Mouse (Mus musculus) kidney, embryonic 14.5 days (tissue): ENCODE data around the gene Spata5. TPM values are rescaled to one million over a fixed set of nuclear protein-coding genes. Genes with fewer than 3 reads are reported as not detected.

Experiments used
- ATAC-seq: fragments of 200-750 bp; cut with Nextera tagmentation; 2 replicates; pipeline ENCODE4 v1.8.0; 2017; ENCODE audit warnings: moderate number of reproducible peaks, mild to moderate bottlenecking, moderate TSS enrichment, moderate library complexity; ENCODE audit not compliant: low FRiP score, low TSS enrichment
- H3K27ac ChIP-seq: fragments of 300-500 bp; sonication (generic); 2 replicates; pipeline ENCODE4 v1.5.1; 2014; ENCODE audit warnings: low read depth, mild to moderate bottlenecking, low read length, moderate library complexity, mixed read lengths
- H3K27me3 ChIP-seq: fragments of 300-500 bp; sonication (generic); 2 replicates; pipeline ENCODE4 v1.6.1; 2014; ENCODE audit warnings: mild to moderate bottlenecking, low read length; ENCODE audit not compliant: control insufficient read depth, insufficient read depth
- H3K36me3 ChIP-seq: fragments of 300-500 bp; sonication (generic); 2 replicates; pipeline ENCODE4 v1.6.1; 2014; ENCODE audit warnings: low read length, mixed read lengths; ENCODE audit not compliant: control insufficient read depth, insufficient read depth
- H3K4me1 ChIP-seq: fragments of 300-500 bp; sonication (generic); 2 replicates; pipeline ENCODE4 v1.6.1; 2014; ENCODE audit warnings: low read length, mixed read lengths; ENCODE audit not compliant: control insufficient read depth, insufficient read depth
- H3K4me2 ChIP-seq: fragments of 300-500 bp; sonication (generic); replicated peaks from 2 replicates; pipeline ENCODE4 v1.6.1; 2014; ENCODE audit warnings: low read depth, mild to moderate bottlenecking, low read length
- H3K4me3 ChIP-seq: fragments of 300-500 bp; sonication (generic); 2 replicates; pipeline ENCODE4 v1.5.1; 2014; ENCODE audit warnings: mild to moderate bottlenecking, low read length
- H3K9ac ChIP-seq: fragments of 300-500 bp; sonication (generic); 2 replicates; pipeline ENCODE4 v1.6.1; 2014; ENCODE audit warnings: low read depth, mild to moderate bottlenecking, low read length, moderate library complexity
- H3K9me3 ChIP-seq: fragments of 300-500 bp; sonication (generic); 2 replicates; pipeline ENCODE4 v1.6.1; 2016; ENCODE audit warnings: low read length; ENCODE audit not compliant: control insufficient read depth
- WGBS: fragments of 180-500 bp; shearing (Covaris S2); extraction: QIAGEN DNeasy Blood & Tissue Kit; methylation state at CpG from one replicate; pipeline ENCODE4 v1.1.7; 2014; 5-methylcytosine and 5-hydroxymethylcytosine counted together
- polyA plus RNA-seq: library from polyadenylated mRNA; unstranded; fragments of >200 nt; fragmentation: Nextera tagmentation; extraction: Ambion mirVana; gene quantifications from 2 replicates; pipeline ENCODE4 v1.2.1, GENCODE M21; 2014

The Spata5 gene
- polyA plus RNA-seq, 1 experiment from 2014 or later: 45.3 TPM

GRCm38 (mm10) chr3:37414413-37414960 lies 5.2 kb upstream of the Spata5 start:
- no peaks in the 10 kb centered on the region for H3K27me3 ChIP-seq
- no peak overlapping the region for H3K4me2 ChIP-seq
- no peak overlapping the region for H3K4me3 ChIP-seq
- WGBS: 57% methylated on average over 14 of the region's 14 CpGs
- ATAC-seq: no peak
- H3K9me3 ChIP-seq: no peaks in the 10 kb centered on the region
- no peak overlapping the region for H3K9ac ChIP-seq
- no peak overlapping the region for H3K27ac ChIP-seq
- H3K36me3 ChIP-seq: no peaks in the 10 kb centered on the region
- H3K4me1 ChIP-seq: no peaks in the 10 kb centered on the region

DNA sequence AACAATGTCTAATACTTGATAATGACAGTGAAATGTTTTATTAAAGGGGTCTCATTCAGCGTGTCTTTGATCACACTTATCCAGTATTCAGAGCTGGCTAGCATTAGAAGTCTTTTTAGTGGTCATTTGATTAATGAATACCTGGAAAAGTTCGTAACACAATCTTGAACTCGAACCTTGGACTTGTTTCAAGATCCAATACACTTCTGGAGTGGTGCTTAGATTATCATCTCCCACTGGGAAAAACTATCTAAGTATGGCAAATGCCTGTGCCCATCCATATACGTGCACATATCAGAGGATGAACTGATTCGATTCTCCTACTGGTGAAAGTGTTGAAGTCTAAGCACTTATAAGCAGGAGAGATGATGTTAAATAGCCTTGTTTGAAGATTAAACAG lies 1.4 kb upstream of the Spata5 start:
- no peak for ATAC-seq
- WGBS: 82% methylated on average over 5 of the region's 5 CpGs
- Histone ChIP-seq H3K4me3 (peak overlapping the region; percentile 76), H3K9ac (peak overlapping the region; percentile 72; the same call in 1 of the 2 replicates), H3K4me1 (peaks cover 5% of the 10 kb centered on the region), H3K27me3 (no peaks in the 10 kb centered on the region), H3K27ac (peak overlapping the region; percentile 87; the same call in 1 of the 2 replicates), H3K36me3 (no peaks in the 10 kb centered on the region), H3K4me2 (peak overlapping the region; percentile 76), H3K9me3 (no peaks in the 10 kb centered on the region)

DNA sequence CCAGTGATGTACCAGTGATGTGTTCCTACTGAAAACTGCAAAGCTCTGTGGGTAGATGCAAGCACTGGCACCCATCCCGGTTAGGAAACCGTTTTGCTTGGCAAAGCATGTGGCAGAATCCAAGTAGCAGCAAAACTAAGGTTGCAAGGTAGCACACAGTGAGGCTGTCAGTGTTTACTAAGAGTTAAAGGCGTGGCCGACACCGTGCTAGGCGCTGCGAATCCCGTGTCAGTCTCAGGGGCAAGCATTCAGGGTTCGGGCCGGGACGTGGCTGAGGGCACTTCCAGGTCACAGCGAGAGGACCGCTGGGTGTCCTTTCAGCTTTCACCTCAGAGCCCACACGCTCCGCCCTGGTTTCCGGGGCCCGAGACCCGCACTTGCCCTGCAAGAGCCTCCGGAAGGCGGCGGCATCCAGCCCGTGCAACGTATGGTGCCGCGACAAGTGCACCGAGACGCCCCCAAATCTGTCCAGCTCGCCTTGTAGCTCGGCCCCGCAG lies 687 bp upstream of the Spata5 start:
- peak overlapping the region; percentile 72 for H3K9ac ChIP-seq
- peak overlapping the region; percentile 87 for H3K27ac ChIP-seq
- WGBS: 0% methylated on average over 30 of the region's 30 CpGs
- H3K9me3 ChIP-seq: no peaks in the 10 kb centered on the region
- peak overlapping the region; percentile 76 for H3K4me3 ChIP-seq
- H3K4me2 ChIP-seq: peak overlapping the region; percentile 76
- H3K4me1 ChIP-seq: peaks cover 5% of the 10 kb centered on the region
- ATAC-seq: peak; percentile 38; the same call in 1 of the 2 replicates
- H3K27me3 ChIP-seq: no peaks in the 10 kb centered on the region
- H3K36me3 ChIP-seq: no peaks in the 10 kb centered on the region

DNA sequence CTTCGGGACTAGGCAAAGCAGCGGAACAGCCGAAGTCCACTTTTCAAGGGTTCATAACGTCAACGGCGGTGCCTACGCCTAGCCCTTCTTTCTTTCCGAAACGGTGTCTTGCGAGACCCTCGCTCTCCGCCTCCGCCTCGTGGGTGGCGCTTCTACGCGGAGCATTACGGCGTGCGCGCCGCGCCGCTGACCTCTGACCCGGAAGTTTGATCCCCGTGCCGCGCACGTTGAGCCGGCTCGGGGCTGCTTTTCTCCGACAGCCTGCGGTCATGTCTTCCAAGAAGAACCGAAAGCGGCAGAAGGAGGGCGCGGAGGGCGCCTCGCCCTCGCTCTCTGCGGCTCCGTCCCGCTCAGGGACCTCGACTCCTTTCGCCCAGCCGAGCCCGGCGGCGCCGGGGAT lies 376 bp downstream of the Spata5 start, which contains the start of gene Nudt6:
Gene Nudt6, minus strand, starts transcription at position 140 of the 400 bp plus-strand sequence.
- Histone ChIP-seq H3K9ac (peak within 1 kb of the TSS; percentile 86), H3K36me3 (peaks cover 5% of the 10 kb centered on the region; the same call in 1 of the 2 replicates), H3K27ac (peak within 1 kb of the TSS; percentile 93), H3K27me3 (no peaks in the 10 kb centered on the region), H3K4me1 (peaks cover 5% of the 10 kb centered on the region), H3K4me3 (peak within 1 kb of the TSS; percentile 95), H3K4me2 (peak within 1 kb of the TSS; percentile 91), H3K9me3 (no peaks in the 10 kb centered on the region)
- WGBS: under 1% methylated on average over 50 of the region's 50 CpGs
- ATAC-seq: peak; percentile 80

DNA sequence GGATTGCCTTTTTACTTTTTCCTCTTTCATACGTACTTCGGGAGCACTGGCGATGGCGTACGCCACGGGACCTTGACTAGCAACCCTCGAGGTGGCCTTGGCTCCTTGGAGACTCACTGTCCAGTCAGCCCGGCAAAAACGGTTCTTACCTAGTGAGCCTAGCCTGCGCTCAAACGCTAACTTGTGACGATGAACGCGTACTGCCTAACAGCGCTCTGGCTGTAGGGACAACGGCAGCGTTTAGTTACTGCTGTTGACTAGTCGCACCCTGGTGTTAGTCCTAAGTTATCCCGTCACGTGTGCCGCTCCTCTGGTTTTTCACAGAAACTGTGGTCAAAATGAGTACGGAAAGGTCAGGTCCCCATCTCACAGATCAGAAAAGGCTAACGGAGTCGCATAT lies 945 bp downstream of the Spata5 start:
- Histone ChIP-seq H3K36me3 (peaks cover 9% of the 10 kb centered on the region; the same call in 1 of the 2 replicates), H3K4me3 (peak overlapping the region; percentile 95), H3K4me2 (peak overlapping the region; percentile 91), H3K27me3 (no peaks in the 10 kb centered on the region), H3K9me3 (no peaks in the 10 kb centered on the region), H3K4me1 (peaks cover 5% of the 10 kb centered on the region), H3K9ac (peak overlapping the region; percentile 86), H3K27ac (peak overlapping the region; percentile 93)
- 0 out of 2 replicates have a peak, but pooled peaks have one; percentile 1 for ATAC-seq
- under 1% methylated on average over 24 of the region's 24 CpGs for WGBS

GRCm38 (mm10) chr3:37421179-37421578 lies 1.5 kb downstream of the Spata5 start:
- peak overlapping the region; percentile 95 for H3K4me3 ChIP-seq
- H3K4me1 ChIP-seq: peaks cover 5% of the 10 kb centered on the region
- ATAC-seq: no peak
- peaks cover 13% of the 10 kb centered on the region for H3K36me3 ChIP-seq
- H3K9me3 ChIP-seq: no peaks in the 10 kb centered on the region
- H3K27ac ChIP-seq: no peak overlapping the region
- H3K27me3 ChIP-seq: no peaks in the 10 kb centered on the region
- peak overlapping the region; percentile 86 for H3K9ac ChIP-seq
- 13% methylated on average over 3 of the region's 3 CpGs for WGBS
- peak overlapping the region; percentile 91 for H3K4me2 ChIP-seq

GRCm38 (mm10) chr3:37426069-37426468 lies 6.4 kb downstream of the Spata5 start:
- H3K4me2 ChIP-seq: no peak overlapping the region
- no peaks in the 10 kb centered on the region for H3K27me3 ChIP-seq
- no peak overlapping the region for H3K27ac ChIP-seq
- H3K9me3 ChIP-seq: no peaks in the 10 kb centered on the region
- H3K4me1 ChIP-seq: peaks cover 4% of the 10 kb centered on the region
- 92% methylated on average over 3 of the region's 3 CpGs for WGBS
- H3K36me3 ChIP-seq: peaks cover 28% of the 10 kb centered on the region
- H3K9ac ChIP-seq: no peak overlapping the region
- no peak for ATAC-seq
- H3K4me3 ChIP-seq: no peak overlapping the region

DNA sequence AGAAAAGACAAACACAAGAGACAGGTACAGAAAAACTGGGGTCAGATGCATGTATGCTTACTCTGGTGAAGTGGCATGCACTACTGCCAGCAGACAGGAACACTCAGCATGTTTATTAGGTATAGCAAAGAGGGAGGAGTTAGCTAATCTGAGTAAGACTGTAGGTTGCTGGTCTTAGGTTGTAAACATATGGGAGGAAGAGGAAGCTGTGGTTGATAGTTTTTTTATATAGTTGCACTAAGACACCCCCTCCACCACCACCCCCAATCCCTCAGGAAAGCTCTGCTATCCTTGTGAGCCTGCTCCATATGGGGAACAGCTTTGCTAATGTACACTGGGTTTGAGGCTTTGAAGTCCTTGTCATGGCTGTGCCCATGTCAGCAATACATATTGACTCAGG lies 10.7 kb downstream of the Spata5 start:
- Histone ChIP-seq H3K4me2 (no peak overlapping the region), H3K4me3 (no peak overlapping the region), H3K9ac (no peak overlapping the region), H3K4me1 (no peaks in the 10 kb centered on the region), H3K27ac (no peak overlapping the region), H3K36me3 (peaks cover 42% of the 10 kb centered on the region), H3K27me3 (no peaks in the 10 kb centered on the region), H3K9me3 (no peaks in the 10 kb centered on the region)
- no peak for ATAC-seq

DNA sequence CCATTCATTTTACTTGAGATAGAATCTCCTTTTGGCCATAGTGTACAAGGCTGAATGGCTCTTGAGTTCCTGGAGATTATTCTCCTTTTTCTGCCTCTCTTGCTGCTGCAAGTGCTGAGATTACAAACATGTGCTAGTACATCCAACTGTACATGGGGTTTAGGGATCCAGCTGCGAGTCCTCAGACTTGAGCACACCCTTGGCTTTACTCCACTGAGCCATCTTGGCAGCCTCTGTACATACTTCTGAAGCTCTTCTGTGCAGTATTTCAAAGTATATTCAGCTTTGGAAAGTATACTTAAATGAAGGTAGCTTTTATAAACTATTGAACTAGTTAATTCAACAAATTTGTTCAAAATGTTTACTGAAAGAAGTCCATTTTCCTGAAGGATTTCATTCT lies 20.1 kb downstream of the Spata5 start:
- Histone ChIP-seq H3K4me2 (no peak overlapping the region), H3K27ac (no peak overlapping the region)
- WGBS: 91% methylated on average over 1 of the region's 1 CpGs

More for the DNA sequence above, 20.1 kb downstream of the Spata5 start:
- Histone ChIP-seq H3K9ac (no peak overlapping the region), H3K4me1 (no peaks in the 10 kb centered on the region), H3K9me3 (no peaks in the 10 kb centered on the region), H3K36me3 (peaks cover 35% of the 10 kb centered on the region; the same call in 1 of the 2 replicates), H3K27me3 (no peaks in the 10 kb centered on the region), H3K4me3 (no peak overlapping the region)
- ATAC-seq: no peak
